Mouse (Mus musculus): ENCODE measurements around the gene Vmn1r17.
"Not testable (repeated sequence)": the region's sequence is repeated elsewhere in the genome, so short reads cannot be mapped to it uniquely, and the experiment has no call there.

The Vmn1r17 gene

DNA sequence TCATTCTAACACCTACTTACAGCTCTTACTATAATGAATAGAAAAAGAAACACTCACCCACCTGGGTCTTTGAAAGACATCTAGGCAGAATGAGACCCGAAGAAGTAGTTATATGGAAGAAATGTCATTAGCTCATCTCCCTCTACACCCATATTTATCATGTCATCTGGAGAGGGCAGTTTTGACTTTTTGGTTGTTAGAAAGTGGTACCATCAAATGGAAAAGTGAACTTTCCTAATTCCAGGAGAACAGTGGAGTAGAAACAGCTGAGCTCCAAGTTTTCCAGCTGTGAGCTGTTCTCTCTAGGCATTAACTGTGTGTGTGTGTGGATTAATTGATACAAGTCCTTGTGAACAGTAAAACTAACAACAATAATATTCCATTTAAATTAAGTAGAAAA lies at the start of gene Vmn1r17:
Vmn1r17 (minus strand) TSS at position 101 of the 400 bp plus-strand sequence.
- no peak for DNase-seq

- not testable (repeated sequence) for DNase-seq
Measured at GRCm38 (mm10) chr6:57403480-57403879, 40.0 kb upstream of the Vmn1r17 start, which contains the start of gene Vmn1r19. Gene Vmn1r19 (plus strand): TSS chr6:57403780.

- no peak for DNase-seq
Measured at GRCm38 (mm10) chr6:57395683-57396082, 32.2 kb upstream of the Vmn1r17 start, which contains the start of gene Vmn1r18. Gene Vmn1r18 (minus strand): TSS chr6:57395783.

- DNase-seq: no peak
Measured at GRCm38 (mm10) chr6:57367496-57367895, 4.0 kb upstream of the Vmn1r17 start.

DNA sequence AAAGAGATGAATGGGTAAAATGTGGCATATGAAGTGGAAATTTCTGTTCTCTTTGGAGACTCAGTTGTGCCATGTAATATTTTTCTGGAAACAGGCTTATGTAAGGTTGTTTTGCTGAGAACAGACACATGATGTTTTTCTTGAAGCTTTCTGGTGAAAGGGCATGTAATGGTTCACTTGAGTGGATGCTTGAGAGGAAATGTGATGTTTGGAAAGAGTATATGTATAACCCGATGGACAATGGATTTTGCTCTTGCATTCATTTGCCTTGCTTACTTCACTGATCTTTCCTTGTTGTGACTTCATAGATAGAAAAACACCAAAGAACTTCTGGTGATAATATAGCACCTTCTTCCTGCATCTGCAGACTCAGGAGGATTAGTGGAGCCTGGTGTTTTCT lies 2.3 kb upstream of the Vmn1r17 start:
- DNase-seq: not testable (repeated sequence)

- DNase-seq: no peak
Measured at GRCm38 (mm10) chr6:57356864-57357263, 6.7 kb downstream of the Vmn1r17 start.

DNA sequence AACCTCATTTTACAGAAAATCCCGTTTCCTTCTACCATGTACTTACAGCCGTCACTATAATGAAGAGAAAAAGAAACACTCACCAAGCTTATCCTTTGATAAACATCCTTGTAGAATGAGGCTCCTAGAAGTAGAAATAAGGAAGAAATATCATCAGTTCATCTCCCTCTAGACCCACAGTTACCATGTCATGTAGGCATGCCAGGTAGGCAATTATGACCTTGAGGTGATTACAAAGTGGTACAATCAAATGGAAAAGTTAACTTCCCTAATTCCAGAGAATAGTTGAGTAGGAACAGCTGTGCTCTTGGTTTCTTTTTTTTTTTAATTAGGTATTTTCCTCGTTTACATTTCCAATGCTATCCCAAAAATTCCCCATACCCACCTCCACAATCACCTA lies 34.1 kb downstream of the Vmn1r17 start, which contains the start of gene Vmn1r16:
Vmn1r16 (minus strand) TSS at position 101 of the 400 bp plus-strand sequence.
- DNase-seq: no peak

- DNase-seq: no peak
Measured at GRCm38 (mm10) chr6:57326176-57326575, 37.4 kb downstream of the Vmn1r17 start.
